Mouse (Mus musculus) lung, postnatal 0 days (tissue): ENCODE measurements around the gene Zbtb9.

Source experiments
- CTCF ChIP-seq: IDR thresholded peaks from 2 replicates; pipeline ENCODE4 v1.5.1; 2016; ENCODE audit warnings: antibody characterized with exemption, mild to moderate bottlenecking
- EP300 ChIP-seq: IDR thresholded peaks from 2 replicates; pipeline ENCODE4 v1.6.1; 2016; ENCODE audit warnings: antibody characterized with exemption, mild to moderate bottlenecking, control low read depth

GRCm38 (mm10) chr17:26999996-27000395, 27.0 kb downstream of the Zbtb9 start:
- TF ChIP-seq CTCF = no peak
- TF ChIP-seq EP300 = no peak
